Mouse (Mus musculus): ENCODE data around the gene Dph7.
"Not testable (repeated sequence)": the region's sequence is repeated elsewhere in the genome, so short reads cannot be mapped to it uniquely, and the experiment has no call there.

Dph7 gene

DNA sequence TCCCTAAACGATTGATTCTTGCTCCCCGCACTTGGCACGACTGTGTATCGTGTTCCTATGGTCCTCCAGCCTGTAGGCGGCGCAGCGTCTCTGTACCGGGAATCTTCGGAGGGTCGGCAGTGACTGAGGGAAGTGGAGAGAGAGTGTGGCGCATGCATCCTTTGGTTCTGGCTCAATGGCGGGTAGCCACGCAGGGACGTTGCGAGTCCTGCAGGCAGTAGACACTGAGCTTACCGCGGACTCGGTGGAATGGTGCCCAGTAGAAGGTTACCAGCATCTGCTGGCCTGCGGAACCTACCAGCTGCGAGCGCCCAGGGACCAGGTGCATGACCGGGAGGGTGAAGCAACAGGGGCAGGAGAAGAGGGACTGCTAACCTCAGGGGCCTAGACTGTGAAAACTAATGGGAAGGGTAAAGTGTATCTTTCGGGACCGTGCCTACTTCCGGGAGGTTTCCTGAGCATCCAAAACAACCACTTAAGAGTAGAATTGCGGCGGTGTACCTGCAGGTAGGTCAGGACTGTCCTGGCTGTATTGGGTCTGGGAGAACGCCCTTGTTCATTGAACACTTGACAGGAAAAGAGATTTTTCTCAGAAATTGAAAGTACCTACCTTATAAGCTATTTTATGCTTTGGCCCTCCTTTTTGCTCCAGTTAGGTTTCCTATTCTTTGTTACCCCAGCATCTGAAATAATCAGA lies at the start of gene Dph7:
Gene Dph7 (plus strand): TSS at position 97 of the 697 bp plus-strand sequence.
- in situ Hi-C loops (cut with MboI, MseI), result no loop called here

DNA sequence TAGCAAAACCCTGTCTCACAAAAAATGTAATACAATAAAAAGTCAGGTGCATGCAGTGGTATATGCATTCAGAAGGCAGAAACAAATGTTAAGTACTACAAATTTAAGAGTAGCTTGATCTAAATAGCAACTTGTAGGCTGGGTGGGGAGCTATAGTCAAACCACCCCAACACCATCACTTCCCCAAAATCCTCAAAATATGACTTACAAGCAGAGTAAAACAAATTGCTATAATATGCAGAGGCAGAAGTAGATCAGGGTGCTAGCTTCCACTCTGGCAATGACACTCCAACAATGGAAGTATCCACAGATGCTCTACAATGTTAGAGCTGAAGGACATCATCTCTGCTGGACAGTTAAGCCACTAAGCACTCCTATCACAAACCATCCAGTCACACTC lies 49.6 kb upstream of the Dph7 start:
- in situ Hi-C loops (cut with MboI, MseI), result no loop called here

DNA sequence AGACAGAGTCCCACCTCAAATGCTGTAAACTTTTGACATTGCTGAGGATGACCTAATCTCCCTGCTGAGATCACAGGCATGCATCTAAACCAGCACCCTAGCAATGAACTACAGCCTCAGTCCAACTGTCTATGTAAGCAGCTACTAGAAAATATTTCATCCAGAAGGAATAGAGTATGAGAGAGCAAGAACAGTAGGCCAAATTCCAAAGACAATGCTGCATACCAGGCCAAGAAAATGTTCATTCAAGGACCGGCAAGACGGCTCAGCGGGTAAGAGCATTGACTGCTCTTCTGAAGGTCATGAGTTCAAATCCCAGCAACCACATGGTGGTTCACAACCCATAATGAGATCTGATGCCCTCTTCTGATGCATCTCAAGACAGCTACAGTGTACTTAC lies 47.4 kb upstream of the Dph7 start:
- in situ Hi-C loops (cut with MboI, MseI), result no loop called here

DNA sequence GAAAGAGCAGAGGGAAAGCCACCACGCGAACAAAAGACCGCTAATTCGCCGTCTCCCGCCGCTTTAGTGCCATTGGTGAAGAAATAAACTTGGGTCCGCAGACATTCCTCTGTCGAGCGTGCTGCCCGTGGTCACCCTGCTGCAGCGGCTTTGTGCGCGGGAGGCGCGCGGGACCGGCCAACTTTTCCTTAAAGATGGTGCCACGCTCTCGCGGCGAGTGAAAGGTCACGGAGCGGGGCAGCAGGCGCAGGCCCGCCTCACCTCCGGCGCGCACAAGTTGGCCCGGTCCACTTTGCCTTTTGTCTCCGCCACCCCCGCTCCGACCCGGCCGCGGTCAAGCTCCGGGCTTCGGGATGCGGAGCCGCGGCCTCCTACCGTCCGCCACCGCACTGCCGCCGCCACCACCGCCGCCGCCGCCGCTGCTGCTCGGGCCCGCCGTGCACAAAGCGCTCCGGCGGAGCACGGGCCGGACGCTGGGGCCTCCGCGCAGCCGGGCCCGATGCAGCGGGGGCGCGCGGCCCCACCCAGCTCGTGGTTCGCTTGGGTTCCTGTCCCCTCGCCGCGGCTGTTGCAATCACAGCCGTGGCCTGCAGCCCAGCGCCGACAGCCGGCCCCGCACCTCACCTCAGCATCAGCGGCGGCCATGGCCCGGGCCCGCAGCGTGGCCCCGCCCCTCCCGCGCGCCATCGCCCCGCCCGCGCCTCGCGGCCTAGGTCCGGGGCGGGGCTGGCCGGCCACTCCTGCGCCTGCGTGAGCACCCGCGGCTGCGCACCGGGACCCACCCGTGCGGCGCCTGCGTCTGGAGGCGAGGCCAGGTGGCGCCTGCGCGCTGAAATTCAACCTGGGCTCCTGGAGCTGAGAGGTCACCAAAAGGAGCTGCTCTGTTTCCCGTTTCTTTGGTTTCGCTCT lies 43.0 kb upstream of the Dph7 start, which contains the start of gene Ehmt1:
Gene Ehmt1 (minus strand): TSS at position 685 of the 909 bp plus-strand sequence.
- in situ Hi-C loops (cut with MboI, MseI), result no loop called here

DNA sequence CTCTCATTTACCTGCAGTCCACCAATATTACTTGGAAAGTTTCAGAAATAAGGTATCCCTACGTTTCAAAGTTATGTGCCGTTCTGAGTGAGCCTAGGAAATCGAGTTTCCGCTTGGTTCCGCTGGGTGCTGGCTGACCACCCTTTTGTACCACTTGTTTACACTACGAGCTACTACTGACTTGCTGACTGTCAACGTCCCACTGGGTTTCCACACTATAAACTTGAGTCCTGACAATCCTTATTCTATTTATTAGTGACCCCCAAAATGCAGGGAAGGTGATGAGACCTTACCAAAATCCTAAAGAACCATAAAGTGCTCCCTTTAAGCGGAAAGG lies 42.4 kb upstream of the Dph7 start:
- in situ Hi-C loops (cut with MboI, MseI), result no loop called here

DNA sequence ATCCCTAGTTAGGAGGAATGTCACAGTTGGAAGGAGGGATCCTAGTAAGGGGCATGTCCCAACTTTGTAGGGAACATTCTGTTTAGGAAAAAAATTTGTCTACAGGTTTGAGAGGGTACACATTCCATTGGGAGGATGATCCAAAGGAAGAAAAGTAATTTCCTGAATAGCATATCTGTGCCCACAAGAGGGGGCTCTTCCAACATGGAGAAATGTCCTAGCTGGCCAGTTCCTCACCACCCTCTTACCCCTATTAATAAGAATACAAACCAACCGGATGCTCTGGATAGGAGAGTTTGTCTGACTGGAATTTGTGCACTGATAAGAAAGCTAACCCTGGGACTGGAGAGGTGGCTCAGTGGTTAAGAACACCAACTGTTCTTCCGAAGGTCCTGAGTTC lies 38.6 kb upstream of the Dph7 start:
- in situ Hi-C loops (cut with MboI, MseI), result no loop called here

DNA sequence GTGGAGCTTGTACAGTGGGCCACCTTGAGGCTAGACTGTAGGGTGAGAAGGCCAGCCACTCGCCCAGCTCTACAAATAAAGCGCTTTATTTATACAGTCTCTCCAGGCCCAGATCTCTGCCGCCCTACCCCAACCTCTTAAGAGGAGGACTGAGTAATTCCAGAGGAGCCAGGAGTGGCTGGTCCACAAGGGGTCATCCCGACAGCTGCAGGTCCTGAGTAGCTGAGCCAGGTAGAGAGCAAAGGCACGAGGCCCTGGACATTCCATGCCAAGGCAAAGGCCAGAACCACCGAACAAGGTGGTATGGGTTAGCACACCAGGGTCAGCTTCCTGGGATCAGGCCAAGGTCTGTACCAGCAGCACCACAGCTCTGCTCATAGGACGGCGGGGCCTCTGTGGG lies 36.9 kb upstream of the Dph7 start:
- in situ Hi-C loops (cut with MboI, MseI), result no loop called here

DNA sequence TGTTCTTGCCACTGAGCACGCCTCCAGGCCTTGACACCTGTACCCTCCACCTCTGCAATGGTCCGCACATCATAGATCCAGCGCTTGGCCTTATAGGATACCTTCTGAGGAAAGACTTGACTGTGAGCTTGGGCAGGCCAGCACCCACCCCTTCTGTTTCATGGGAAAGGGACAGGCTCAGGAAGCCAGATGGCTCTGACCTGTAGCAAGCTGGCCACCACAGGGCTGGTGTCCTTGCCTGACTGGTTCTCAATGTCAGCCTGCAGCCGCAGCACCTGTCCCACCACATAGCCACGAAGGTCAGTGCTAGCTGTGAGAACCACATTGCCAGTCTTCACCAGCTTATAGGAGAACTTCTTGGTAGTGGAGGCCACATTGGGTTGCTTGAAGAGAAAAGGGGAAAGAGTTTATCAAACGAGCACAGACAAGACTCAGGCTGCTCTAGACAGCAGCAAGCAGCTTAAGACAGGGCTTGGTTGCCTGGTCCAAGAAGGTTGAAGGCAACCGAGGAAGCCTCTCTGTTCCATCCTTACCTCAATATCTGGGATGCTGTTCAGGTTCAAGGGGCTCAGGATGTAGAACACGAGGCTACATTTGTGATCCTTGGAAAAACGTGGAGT lies 35.7 kb upstream of the Dph7 start:
- in situ Hi-C loops (cut with MboI, MseI), result no loop called here

DNA sequence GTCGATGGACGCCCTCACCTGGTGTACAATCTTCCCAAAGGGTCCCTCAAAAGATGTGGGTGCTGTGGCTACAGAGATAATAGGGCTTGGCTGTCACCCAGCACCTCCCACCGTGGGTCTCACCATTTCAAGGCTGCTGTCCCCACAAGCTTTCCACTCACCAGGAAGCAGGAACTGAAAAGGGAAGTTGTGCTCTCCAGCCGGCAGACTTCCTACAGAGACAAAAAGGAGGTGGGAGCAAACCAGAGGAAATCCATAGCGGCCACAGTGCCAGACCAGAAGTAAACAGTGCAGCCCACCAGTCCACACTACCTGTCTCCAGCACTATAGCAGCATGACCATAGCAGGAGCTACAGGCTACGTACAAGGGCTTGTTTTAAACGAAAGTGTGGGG lies 35.2 kb upstream of the Dph7 start:
- in situ Hi-C loops (cut with MboI, MseI), result no loop called here

DNA sequence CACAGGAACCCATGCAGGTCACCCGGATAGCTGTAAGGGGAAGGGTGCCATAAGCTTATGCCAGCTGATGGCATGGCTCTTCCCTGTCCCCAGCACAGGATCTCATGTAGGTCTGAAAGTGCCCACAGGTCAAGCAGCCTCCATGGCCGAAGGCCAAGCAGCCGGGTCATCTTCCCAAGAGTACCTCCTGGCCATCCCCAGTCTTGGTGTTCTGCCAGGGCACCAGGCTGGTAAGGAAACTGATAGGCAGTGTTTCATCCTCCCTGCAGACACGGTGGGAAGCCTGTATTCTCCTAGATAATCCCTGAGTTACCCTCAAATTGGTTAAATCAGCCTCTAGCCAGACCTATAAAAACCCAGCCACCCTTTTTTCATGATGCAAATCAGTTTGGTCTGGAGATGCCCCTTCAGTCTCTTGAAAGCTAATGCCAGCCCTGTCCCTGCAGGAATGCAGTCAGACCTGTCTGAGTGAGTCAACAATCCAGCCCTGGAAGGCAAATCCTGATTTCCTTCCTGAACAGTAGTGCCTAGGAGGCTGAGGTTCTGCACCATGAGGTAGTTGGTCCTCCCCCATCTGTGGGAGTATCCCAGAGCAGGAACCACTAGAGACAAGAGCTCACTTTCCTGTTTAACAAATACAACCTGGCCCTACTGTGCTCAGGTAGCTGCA lies 34.3 kb upstream of the Dph7 start:
- in situ Hi-C loops (cut with MboI, MseI), result no loop called here

DNA sequence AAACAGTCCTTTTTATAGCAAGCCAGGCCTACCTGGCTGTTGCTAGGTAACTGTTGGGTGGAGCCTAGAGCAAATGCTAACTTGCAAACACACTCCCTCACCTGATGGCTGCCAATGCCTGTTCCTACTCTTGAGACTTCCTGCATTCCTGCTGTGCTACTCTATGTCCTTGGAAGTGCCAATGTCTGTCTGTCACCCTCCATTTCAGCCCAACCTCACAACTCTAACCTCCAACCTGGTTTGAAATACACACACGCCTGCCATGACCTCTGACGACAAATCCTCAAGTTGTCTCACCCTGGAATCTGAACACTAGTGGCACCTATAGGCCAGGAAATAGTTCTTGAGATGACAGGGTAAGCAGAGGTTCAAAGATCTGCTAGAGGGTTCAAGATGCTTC lies 33.1 kb upstream of the Dph7 start:
- in situ Hi-C loops (cut with MboI, MseI), result no loop called here

DNA sequence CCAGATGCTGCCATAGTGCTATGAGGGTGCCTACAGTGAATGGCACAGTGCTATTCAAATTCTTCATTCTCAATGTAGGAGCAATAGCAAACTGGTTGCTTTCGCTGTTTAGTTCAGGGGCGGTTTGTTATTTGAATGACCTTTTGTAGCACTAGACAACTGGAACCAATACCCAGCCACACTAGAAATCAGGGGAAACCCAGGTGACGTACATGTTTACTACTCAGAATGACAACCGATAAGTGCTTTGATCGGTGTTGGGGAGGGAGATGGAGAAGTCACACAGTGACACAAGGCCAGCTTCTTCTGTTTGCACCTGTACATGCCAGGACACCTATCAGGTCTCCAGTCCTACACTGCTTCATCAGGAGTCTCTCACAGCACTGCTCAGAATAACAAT lies 32.6 kb upstream of the Dph7 start:
- in situ Hi-C loops (cut with MboI, MseI), result no loop called here

DNA sequence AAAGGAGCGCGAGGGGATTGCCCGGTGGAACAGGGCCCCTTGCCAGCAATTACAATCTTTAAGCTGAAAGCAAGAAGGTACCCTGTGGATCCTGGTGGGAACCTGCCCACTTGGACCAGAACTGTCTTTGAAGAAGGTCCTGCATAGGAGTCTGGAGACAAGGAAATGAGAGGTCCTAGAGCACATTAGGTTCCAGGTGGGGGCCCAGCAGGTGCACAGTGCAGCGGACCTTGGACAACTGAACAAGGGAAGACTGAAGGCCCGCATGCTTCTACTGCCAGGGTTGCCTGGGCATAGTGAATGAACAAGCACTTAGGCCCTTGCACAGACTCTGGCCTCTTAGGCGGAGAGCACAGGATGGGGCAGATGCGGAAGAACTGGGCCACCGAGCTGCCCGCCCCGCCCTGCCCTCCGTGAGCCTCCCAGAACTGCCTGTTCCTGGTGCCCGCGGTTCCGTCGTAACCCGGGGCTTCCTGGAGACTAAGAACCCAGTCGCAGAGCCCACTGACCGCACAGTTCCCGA lies 27.7 kb upstream of the Dph7 start:
- in situ Hi-C loops (cut with MboI, MseI), result no loop called here

DNA sequence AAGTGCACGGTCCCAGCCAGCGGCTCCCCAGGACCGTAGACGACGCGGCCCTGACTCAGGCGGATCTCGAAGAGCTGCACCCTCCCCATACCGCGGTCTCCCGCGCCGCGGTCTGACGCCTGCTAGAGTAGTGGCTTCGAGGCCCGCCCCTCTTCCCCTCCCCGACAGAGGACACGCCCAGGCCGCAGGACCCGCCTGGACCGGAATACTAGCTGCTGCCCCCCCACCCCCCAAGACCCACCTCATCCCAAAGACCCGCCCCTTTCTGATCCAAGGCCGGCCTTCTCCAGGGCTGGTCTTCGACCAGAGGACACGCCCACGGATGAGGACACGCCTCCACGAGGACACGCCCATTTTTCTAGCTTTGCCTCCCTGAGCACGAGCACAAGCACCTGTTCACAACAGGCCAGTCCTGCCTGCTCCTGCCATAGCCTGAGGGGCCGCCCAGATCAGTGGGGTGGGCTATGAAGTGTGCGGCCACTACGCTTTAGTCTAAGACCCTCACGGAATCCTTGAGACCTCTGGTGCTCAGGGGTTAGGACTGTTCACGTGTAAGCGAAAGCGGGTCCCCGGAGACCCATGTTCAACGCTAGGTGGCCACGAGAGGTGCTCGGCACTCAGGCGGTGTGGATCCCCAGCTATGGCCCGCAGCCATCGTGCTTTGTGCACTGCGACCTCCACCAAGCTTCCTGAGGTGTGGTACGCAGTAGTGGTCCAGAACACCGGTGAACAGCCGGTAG lies 27.0 kb upstream of the Dph7 start, which contains the start of gene Arrdc1:
Gene Arrdc1 (minus strand): TSS at position 196 of the 740 bp plus-strand sequence.
- in situ Hi-C loops (cut with MboI, MseI), result no loop called here

DNA sequence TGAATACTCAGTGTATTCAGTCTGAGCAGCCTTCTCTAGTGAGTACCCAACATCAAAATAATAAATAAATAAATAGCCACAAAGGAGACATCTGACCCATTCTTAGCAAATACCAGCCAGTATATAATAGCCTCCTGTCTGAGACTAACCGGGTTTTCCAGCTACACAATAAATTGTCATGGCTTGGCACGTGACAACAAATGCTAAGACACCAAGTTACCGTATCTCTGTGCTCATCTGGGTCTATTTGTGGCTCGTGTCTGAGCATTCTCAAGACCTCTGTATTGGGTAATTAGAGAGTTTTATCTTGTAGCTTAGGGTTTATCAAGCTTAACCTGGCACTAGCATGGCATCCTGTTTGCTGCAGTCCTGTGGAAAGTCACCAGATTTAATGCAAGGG lies 20.1 kb upstream of the Dph7 start:
- in situ Hi-C loops (cut with MboI, MseI), result no loop called here

DNA sequence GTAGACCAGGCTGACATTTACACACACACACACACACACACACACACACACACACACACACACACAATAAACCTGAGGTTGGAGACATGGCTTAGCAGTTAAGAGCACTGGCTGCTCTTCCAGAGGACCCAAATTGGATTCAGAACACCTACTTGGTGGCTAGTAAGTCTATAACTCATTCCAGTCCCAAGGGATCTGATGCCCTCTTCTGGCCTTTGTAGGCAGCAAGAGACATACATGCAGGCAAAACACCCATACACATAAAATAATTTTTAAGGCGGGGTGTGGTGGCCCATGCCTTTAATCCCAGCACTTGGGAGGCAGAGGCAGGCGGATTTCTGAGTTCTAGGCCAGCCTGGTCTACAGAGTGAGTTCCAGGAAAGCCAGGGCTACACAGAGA lies 17.9 kb upstream of the Dph7 start:
- in situ Hi-C loops (cut with MboI, MseI), result not testable (repeated sequence)

DNA sequence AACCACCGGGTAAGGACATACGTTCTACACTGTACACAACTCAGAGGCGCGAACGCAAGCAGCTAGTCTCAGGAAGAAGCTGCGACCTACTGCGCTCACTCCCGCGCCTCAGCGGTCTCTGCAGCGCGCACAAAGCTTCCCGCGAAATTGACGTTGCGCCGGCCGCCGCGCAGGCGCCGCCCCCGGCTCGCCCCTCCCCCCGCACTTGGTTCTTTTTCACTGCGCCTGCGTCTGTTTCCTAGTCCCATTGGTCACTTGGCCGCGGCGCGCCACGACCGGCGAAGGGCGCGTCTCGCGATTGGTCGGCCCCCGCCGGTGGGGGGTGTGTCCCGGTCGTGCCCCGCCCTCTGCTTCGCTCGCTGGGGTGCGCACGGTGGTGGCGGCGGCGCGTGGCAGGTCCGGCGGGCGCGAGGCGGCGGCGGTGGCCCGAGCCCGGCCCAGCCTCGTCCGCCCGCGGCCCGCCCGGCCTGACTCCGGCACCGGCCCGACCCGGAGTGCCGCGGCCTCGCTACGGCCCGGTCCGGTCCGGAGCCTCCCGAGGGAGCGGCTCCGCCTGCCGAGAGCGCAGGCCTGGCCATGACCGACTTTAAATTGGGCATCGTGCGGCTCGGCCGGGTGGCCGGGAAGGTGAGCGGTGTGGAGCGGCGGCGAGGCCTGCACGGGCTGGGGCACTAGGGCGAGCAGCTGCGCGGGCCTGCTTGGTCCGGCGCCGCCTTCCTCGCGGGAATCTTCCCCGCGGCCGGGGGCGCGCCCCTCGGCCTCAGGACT lies 12.6 kb upstream of the Dph7 start, which contains the start of gene Zmynd19:
Gene Zmynd19 (plus strand): TSS at position 372 of the 768 bp plus-strand sequence.
- in situ Hi-C loops (cut with MboI, MseI), result no loop called here

DNA sequence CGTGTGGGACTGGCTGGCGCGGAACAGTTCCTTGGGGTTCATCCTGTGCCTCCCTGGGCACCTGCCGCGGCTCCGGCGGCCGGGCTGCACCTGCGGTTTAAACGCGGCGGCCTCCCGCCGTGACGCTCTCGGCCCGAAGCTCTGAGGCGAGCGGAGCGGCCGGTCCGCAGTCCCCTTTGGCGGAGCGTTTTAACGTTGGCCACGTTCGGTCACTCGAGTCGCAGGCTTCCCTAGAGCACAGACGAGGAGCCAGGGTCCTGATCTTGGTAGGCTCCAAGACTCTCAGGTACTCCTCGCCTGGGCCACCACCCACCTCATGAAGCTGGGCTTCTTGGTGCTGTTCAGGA lies 12.0 kb upstream of the Dph7 start:
- in situ Hi-C loops (cut with MboI, MseI), result no loop called here

DNA sequence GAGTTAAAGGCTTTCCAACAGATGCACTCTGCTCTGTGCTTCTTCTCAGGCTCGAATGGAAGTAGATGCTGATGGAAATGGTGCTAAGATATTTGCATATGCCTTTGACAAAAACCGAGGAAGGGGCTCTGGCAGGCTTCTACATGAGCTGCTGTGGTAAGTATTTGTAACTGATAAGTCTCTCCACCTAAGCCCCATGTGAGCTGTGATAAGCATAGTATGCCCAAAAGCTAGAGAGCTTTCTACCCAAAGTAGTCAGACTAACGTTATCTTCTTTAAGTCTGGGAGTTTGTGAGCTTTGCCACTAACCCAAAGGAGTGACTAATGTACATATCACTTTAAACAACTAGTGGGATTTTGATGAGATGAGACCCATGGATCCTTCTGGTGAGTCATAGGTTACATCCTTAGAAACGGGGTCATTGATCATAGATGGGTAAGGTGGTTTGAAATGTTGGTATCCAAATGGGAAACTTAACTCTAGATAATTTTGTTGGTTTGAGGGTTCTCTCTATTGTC lies 9.6 kb upstream of the Dph7 start:
- in situ Hi-C loops (cut with MboI, MseI), result no loop called here

DNA sequence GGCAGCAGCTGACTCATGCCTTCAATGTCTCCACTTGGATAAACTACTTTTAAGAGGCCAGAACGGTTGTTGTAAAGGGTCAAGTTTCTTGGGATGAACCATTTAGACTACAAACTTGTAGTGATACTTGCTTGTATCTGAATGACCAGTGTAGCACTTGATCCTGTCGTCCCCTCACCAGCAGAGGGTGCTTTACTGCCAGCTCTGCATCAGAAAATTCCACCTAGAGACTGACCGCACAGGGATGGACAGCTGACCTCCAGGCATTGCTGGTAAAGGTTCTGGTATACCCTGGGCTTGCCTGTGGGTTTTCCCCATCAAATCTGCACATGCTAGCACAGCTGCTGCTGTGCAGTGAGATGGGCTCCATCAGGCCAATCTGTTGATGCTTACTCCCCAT lies 1.3 kb upstream of the Dph7 start:
- in situ Hi-C loops (cut with MboI, MseI), result no loop called here

All from T-helper 17 cell (primary cell).